Mouse (Mus musculus) cortical plate, adult 2 months (tissue): ENCODE results near the gene S100pbp. TPM values are rescaled to one million over a fixed set of nuclear protein-coding genes. Genes with fewer than 3 reads are reported as not detected.

Experiments
- H3K27ac ChIP-seq: fragments of 200-500 bp; 2 replicates; pipeline ENCODE4 v1.5.1; 2012; ENCODE audit warnings: low read length, control low read depth, inconsistent platforms; ENCODE audit not compliant: insufficient read depth
- H3K4me1 ChIP-seq: fragments of 200-500 bp; 2 replicates; pipeline ENCODE4 v1.6.1; 2011; ENCODE audit warnings: low read length; ENCODE audit not compliant: control insufficient read depth, insufficient read depth
- H3K4me3 ChIP-seq: fragments of 200-500 bp; 2 replicates; pipeline ENCODE4 v1.5.1; 2011; ENCODE audit warnings: mild to moderate bottlenecking, low read length, control low read depth; ENCODE audit not compliant: insufficient read depth
- CTCF ChIP-seq: fragments of 200-500 bp; IDR thresholded peaks from 2 replicates; pipeline ENCODE4 v1.5.1; 2011; ENCODE audit warnings: mild to moderate bottlenecking, control low read depth, low read length; ENCODE audit not compliant: insufficient read depth; ENCODE audit errors: extremely low read depth
- POLR2A ChIP-seq: fragments of 200-500 bp; IDR thresholded peaks from 2 replicates; pipeline ENCODE4 v1.6.1; 2011; ENCODE audit warnings: mild to moderate bottlenecking, low read length, control low read depth; ENCODE audit not compliant: insufficient read depth; ENCODE audit errors: extremely low read depth
- polyA plus RNA-seq: library from polyadenylated mRNA; depleted of rRNA; stranded (reverse); fragments of >200 nt; gene quantifications from 2 replicates; pipeline ENCODE4 v1.2.3, GENCODE M21; 2012

Gene S100pbp
- polyA plus RNA-seq, 1 experiment: 24.3 TPM

GRCm38 (mm10) chr4:129121569-129122086 is 67.9 kb downstream of the S100pbp start, which contains the start of gene Hpca:
TSS of gene Hpca (minus strand) at chr4:129122036.
- peak within 1 kb of the TSS; percentile 85 for H3K27ac ChIP-seq
- TF ChIP-seq POLR2A (no peak), CTCF (no peak)

GRCm38 (mm10) chr4:129120520-129121445 is 68.7 kb downstream of the S100pbp start:
- TF ChIP-seq POLR2A (no peak), CTCF (no peak)
- Histone ChIP-seq H3K27ac (peak overlapping the region; percentile 85), H3K4me3 (peak overlapping the region; percentile 79), H3K4me1 (peaks cover 8% of the 10 kb centered on the region)

More at GRCm38 (mm10) chr4:129121569-129122086, 67.9 kb downstream of the S100pbp start, which contains the start of gene Hpca:
- H3K4me1 ChIP-seq: peaks cover 8% of the 10 kb centered on the region
- H3K4me3 ChIP-seq: peak within 1 kb of the TSS; percentile 79

- TF ChIP-seq CTCF (0 out of 2 replicates have a peak, but pooled peaks have one; percentile 2), POLR2A (peak; percentile 15; the same call in 1 of the 2 replicates)
- Histone ChIP-seq H3K4me3 (peak overlapping the region; percentile 79), H3K27ac (peak overlapping the region; percentile 2; the same call in 1 of the 2 replicates), H3K4me1 (peaks cover 6% of the 10 kb centered on the region)
Observed at GRCm38 (mm10) chr4:129119708-129120107, 69.8 kb downstream of the S100pbp start.

GRCm38 (mm10) chr4:129117720-129118510 is 71.6 kb downstream of the S100pbp start:
- Histone ChIP-seq H3K4me1 (peaks cover 6% of the 10 kb centered on the region), H3K27ac (no peak overlapping the region), H3K4me3 (peak overlapping the region; percentile 79; the same call in 1 of the 2 replicates)
- TF ChIP-seq POLR2A (no peak), CTCF (no peak)

- peak; percentile 55; the same call in 1 of the 2 replicates for TF ChIP-seq POLR2A
- no peak for TF ChIP-seq CTCF
Observed at GRCm38 (mm10) chr4:129116703-129117102, 72.8 kb downstream of the S100pbp start.

GRCm38 (mm10) chr4:129113083-129113988 is 76.2 kb downstream of the S100pbp start:
- Histone ChIP-seq H3K4me1 (peaks cover 3% of the 10 kb centered on the region; the same call in 1 of the 2 replicates), H3K4me3 (no peak overlapping the region), H3K27ac (no peak overlapping the region)
- TF ChIP-seq CTCF: peak; percentile 98
- TF ChIP-seq POLR2A: peak; percentile 58; the same call in 1 of the 2 replicates

More at GRCm38 (mm10) chr4:129116703-129117102, 72.8 kb downstream of the S100pbp start:
- Histone ChIP-seq H3K4me1 (peaks cover 3% of the 10 kb centered on the region), H3K4me3 (peak overlapping the region; percentile 32), H3K27ac (peak overlapping the region; percentile 27)

GRCm38 (mm10) chr4:129112231-129112630 is 77.3 kb downstream of the S100pbp start:
- TF ChIP-seq POLR2A: no peak
- TF ChIP-seq CTCF: no peak
- Histone ChIP-seq H3K4me1 (peaks cover 3% of the 10 kb centered on the region; the same call in 1 of the 2 replicates), H3K27ac (no peak overlapping the region), H3K4me3 (no peak overlapping the region)

GRCm38 (mm10) chr4:129111350-129111749 is 78.2 kb downstream of the S100pbp start:
- Histone ChIP-seq H3K4me3 (no peak overlapping the region), H3K27ac (no peak overlapping the region), H3K4me1 (no peaks in the 10 kb centered on the region; the same call in 1 of the 2 replicates)
- TF ChIP-seq CTCF (peak; percentile 42; the same call in 1 of the 2 replicates), POLR2A (peak; percentile 18; the same call in 1 of the 2 replicates)
